Mouse (Mus musculus) left cerebral cortex, adult 9 months (tissue): ENCODE data around the gene Gm43191.
"Not testable (repeated sequence)": the region's sequence is repeated elsewhere in the genome, so short reads cannot be mapped to it uniquely, and the experiment has no call there.

Source experiments
- DNase-seq, 2 experiments: peaks; one replicate each; pipeline ENCODE4 v3.0.0; 2022; ENCODE audit warnings: low spot score in 2 of 2

Gene Gm43191

DNA sequence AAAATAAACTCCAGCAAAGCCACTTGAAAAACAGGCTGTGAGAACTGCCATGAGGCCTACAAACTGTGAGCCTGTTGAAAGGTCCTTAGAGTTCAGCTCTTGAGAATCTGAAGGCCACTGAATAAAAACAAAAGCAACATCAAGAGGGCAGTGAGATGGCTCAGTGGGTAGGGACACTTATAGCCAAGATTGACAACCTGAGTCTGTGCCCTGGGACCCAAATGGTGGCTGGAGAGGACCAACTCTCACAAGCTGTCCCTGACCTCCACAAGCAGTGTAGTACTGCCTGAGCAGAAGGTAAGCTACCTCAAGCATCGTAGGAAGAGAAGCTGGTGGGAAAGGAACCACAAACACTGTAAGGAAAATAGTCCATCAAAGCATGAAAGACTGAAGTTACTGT lies at the start of gene Gm43191:
Gene Gm43191 (minus strand): TSS at position 101 of the 400 bp plus-strand sequence.
- DNase-seq = no peak

DNA sequence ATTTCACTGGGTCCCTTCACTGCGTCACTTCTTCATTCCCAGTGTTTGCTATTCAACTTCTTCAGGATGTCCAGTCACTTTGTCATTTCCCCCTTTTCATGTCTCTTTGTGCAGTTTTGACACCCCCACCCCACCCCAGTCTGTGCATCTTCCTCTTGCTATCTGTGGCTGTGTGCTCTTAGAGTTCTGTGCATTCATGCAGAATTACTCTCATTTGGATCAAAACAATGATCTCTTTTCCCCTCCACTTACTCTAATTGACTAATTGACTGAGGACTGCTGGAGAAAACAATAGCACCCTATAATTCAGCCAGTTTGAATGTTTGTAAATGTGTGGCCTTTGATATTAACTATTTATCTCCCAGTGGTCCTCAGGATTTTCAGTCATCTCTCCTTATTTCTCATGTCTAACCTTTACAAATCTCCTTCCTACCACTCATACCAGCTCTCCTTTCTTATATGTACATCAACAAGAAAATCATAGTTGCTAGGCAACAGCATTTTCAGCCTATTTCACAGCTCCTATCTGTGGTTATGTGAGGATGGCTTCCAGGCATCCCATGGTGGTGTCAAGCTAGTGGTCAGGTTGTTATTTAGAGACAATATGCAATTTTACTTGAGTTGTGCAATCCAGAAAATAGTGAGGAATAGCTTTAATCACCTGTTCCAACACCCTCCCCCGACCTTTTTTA lies 48.6 kb upstream of the Gm43191 start:
- DNase-seq = no peak

DNA sequence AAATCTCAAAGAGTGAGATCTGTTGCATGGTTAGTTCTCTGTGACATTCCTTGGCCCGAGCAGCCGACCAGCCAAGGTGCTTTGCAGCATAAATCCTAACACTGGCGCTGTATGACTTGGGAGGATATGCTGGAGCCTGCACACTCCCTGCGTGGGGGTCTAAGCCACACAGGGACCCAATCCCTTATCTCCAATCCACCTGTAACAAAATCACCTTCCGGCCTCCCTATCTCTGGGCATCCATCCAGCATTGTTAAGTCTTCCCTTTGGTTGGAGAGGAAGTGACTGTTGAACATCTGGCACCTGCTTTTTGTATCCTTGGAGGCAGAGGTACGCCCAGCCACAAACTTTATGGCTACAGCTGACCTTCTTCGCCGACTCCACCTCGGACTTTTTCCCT lies 45.7 kb upstream of the Gm43191 start:
- no peak for DNase-seq

DNA sequence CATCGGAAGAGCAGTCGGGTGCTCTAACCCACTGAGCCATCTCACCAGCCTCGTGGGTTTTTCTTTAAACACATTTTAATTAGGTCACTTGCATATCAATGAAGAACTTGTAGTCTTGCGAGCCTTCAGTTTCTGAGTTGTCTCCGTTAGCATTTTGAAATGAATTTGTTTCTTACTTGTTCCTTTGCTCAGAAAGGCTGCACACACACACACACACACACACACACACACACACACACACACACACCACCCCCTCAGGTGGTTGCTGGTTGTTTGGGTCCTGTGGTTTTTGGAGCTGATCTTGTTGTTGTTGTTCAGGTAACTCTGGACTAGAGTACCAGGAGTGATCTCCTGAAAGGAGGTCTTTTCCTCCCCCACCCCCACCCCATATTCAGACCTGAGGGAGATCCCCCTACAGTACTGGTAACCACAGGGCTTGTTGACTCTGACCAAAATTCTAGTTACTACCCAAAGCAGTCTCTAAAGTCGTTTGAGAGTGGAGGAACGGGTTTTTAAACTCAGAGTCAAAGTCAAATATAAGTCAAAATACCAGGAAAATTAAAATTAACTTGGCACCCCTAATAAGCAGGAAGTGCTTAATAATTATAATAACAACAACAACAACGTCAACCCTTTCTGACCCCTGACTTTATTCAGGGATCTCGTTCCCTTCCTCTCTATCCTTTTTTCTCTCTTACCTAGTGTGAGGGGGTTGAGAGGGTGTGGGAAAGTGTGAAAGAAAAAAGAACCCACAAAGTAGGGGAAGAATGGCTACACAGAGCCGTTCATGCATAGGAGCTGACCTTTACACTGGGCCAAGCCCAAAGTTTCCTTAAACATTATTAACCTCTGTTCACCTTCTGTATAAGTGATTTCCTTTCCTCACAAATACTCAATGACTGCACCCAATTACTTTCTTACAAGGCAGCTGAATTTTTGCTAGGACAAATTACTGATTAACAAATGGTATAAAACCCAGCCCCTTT lies 42.7 kb upstream of the Gm43191 start:
- no peak for DNase-seq

DNA sequence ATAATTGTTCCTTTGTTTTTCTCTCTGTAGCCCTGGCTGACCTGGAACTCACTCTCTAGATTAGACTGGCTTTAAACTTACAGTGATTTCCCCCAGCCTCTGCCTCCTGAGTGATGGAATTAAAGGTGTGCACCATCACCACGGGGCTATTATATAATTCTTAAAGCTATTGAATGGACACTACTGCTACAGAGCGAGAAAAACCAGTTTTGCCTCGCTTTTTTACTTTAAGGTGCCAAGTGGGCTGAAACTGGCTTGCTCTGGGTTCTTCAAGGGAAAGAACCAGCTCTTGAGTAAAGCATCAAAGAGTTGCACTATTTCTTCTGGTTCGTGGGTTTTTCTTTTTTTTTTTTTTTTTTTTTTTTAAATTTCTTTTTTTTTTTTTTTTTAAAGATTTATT lies 41.9 kb upstream of the Gm43191 start:
- no peak for DNase-seq

DNA sequence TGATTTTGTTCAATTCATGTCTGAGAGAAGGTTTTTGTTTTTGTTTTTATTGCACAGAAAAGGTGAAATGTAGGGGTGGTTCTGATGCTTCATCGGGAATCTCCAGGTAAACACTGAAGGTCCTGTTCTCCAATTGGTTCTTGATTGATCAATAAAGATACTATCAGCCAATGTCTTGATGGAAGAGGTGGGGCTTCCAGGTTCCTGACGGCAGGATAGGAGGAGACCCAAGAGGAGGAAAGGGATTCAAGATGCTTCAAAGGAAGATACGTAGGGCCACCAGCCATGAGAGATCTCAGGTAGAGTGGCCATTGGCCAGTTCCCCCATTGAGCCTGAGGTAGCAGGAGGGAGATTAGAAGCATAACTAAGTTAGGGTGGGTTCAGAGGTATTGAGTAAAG lies 37.9 kb upstream of the Gm43191 start:
- no peak for DNase-seq

DNA sequence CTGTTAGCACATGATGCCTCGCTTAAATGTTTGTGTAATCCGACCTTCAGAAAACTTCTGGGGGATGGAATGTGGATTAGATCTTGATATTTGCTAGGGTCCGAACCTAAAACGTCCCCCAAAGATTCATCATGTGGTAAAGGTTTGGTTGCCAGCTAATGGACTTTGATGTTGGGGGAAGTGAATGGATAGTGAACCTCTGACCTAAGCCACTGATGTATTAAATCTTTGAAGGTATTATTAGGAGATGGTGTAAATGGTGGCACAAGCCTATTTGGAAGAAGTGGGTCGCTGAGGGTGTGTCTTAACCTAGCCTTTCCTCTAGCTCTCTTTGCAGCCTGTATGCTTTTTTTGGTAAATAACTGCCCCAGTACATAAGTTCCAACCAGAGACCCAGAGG lies 32.0 kb upstream of the Gm43191 start:
- no peak for DNase-seq

DNA sequence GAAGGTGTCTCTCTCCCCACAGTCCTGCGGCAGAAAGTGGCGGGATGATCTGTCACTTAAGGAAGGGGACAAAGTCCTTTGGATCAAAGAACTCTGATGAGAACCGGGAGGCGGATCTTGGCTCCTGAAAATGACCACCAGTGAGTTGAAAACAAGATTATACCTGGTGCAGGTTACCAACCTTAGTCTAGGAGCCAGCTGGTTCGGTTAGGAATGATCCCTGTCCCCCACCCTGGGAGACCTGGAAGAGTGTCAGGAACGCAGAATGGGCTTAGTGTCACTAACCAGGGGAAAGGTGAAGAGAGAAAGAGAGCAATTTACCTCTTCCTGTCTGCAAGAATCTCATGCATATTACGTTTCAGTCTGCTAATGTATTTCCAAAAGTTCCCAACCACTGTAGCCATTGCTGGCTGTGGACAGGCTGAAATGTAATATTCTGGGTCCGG lies 31.4 kb upstream of the Gm43191 start, which contains the start of gene Slc35a3:
Gene Slc35a3 (minus strand): TSS at position 396 of the 446 bp plus-strand sequence.
- DNase-seq = no peak

DNA sequence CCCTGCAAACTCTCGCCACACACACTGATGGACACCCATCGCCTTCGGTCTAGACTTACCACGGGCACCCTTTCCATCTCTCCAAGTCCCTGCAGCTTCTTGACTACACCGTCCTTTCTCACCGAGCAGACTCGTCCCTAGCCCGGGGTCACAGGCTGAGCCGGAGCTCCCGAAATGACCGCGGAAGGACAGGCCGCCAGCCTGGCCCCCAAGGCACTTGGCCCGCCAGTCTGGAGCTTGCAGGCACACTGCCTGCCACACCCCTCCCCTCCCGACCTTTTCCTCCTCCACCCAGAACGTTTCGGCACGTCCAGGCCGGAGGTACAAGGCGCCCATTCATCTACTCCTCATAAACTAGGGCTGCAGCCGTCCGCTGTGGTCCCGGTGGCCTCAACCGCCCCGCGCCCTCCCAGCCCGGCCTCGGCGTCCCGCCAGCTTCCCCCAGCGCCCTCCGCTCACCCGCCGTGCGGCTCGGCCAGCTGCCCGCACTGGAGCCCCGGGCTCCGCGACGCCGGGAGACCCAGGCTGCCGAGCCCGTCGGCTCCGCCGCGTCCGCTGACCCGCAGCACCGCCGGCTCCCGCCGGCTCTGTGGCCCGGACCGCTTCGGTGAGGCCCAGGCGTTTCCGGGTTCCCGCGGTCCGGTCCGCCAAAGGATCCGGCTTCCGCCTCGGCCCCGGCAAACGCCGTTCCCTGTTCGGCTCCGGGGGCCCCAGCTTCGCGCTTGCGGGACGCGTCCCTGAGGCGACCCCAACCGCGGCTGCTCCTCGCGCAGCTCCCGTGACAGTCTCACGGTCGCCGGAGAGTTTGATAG lies 30.8 kb upstream of the Gm43191 start:
- peak; percentile 39 to 67 for DNase-seq

DNA sequence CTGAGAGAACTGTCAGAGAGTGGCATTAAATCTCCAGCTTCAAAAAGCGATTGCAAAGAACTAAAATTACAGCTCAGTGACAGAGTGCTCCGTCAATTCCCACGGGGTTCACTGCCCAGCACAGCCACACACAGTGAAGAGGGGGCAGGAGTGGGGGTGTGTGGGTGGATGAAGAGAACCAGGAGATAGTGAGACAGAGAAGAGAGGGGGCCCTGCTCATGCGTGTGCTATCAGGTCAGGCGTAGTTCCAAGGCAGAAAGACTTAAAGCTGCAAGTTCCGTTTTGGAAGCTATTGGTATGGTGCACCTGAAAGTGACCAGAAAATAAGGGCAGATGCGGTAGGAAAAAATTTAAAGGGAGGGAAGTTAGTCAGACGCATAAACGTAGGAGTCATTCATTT lies 29.9 kb upstream of the Gm43191 start:
- no peak for DNase-seq

DNA sequence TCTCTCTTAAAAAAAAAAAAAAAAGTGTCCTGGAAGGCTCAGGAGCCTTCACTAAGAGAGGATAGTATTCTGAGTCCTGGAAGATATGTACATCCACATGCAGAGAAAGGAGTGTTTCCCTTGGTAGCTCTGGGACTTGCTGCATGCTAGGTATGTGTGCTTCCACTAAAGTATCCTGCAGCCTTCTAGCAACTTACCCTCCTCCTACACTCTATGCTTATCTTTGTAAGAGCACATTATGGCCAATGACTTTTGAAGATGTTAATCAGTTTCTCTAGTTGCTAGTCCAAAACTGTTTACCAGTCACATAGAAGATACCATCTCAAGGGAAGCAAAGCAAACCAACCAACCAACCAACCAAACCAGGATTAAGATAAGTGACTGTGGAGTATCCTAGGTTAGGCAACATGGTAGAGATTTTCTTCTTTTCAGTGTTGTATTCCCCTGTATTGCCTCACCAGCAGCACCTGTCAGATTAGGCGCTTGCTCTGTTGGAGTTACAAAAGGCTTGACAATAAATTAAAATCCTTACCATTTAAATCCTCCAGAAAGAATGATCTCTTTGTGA lies 24.7 kb upstream of the Gm43191 start:
- no peak for DNase-seq

DNA sequence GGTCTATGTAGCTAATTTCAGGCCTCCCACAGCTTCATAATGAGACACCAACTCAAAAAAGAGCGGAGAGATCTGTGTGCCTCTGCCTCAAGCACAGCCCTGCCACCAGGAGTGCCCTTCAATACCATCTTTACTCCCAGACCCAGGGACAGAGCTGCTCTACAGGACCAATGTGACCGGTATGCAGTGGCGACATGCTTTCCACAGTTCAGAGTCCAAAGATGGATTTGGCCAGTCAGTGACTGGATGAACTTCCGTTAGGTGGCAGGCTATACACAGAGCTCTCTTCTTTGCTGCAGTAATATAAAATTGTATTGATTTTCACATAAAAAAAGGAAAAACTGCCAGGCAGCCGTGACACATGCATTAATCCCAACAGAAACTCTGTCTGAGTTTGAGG lies 22.8 kb upstream of the Gm43191 start:
- no peak for DNase-seq

DNA sequence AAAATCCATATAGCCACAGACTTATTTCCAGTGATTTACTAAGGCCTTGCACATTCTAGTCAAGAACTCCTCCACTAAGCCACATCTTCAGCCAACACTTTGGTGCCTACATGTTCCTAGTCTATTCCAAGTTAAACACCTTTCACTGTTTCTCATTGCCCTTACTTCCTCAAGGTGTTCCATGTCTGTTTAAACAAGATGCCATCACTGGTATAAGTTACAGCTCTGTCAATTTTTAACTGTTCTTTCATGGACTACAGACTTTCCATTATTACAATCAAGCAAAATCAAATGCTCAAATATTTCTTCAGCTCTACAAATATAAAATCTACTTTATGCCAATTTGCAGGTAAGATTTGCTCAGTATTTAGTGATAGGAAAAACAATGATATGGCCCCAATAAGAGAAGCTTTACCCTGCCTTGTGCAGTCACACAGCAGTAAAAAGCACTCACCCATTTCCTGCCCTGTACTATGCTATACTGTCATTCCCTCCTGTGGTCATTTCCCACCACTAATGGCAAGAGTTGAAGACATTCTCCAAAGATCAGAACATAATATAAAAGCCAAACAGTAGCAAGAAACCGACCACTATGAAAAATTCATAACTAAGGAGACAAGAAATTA lies 21.7 kb upstream of the Gm43191 start:
- no peak for DNase-seq

DNA sequence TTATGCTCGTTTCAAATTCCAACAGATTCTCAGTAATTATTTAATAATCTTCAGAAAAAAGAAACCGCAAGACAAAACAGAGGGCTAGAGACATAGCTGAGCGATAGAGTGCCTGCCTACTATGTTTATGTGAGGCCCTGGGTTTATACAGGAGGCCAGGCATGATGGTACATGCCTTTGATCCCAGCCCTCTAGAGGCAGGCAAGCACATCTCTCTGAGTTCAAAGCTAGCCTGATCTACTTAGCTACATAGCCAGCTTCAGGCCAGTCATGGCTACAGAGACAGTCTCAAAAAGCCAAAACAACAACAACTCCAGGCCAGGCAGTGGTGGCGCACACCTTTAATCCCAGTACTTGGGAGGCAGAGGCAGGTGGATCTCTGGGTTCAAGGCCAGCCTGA lies 20.5 kb upstream of the Gm43191 start:
- no peak for DNase-seq

DNA sequence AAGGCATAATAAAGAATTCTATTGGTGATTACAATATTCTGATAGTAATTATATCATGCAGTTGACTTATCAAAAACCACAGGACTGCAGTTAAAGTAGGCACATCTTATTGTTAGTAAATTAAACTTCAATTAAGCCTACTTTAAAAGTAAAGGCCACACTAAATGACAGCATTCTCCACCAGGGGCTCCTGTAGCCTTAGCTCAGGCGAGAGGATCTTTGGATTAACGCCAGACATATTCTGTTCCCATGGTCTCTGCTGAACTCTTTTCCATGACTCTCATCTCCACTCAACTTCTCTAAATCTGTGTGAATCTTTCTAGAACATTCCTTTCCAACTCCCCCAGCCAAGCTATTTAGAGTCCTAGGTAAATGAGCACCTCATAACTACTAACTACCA lies 17.7 kb upstream of the Gm43191 start:
- no peak for DNase-seq

DNA sequence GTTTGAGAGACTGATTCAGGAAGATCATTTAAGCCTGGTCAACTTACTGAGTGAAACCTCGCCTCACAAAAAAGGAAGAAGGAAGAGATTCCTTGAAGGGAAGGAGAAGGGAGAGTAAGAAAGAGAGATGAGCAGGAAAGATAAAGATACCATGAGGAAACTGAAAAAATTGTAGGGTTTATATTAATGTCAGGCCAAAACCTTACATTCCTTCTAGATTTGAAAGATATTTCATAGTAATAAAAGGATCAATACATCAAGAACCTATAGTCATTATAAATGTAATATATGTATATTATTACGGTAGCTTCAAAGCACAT lies 14.6 kb upstream of the Gm43191 start:
- DNase-seq = no peak

DNA sequence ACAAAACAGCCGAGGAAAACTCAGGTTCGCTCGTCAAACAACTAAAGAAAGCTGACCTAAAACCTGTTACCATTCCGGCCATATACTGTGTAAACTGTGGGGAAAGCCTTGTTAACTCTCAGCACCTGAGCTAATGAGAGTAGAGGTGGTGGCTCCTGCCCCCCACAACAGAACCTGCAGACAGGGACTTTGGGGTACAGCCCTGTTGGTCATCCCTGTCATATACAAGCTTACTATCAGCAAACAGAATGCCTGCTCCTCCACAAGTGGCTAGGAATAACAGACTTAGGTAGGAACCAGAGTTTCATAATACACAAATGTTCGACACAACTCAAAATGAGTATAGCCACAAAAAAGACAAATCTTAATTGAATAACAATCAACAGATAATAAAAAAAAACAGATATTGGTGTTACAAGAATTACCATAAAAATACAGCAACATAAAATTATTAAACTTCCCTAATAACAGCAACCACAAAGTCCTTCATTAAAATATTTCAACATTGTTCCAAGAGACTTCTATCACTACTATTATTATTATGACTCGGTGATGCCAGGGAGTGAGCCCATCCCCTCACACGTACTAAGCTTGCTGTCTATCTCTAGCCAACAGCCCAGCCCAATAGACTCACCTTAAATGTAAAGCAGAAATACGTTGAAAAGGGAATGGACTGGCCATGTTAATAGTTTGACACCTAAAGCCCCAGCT lies 14.1 kb upstream of the Gm43191 start:
- no peak for DNase-seq

DNA sequence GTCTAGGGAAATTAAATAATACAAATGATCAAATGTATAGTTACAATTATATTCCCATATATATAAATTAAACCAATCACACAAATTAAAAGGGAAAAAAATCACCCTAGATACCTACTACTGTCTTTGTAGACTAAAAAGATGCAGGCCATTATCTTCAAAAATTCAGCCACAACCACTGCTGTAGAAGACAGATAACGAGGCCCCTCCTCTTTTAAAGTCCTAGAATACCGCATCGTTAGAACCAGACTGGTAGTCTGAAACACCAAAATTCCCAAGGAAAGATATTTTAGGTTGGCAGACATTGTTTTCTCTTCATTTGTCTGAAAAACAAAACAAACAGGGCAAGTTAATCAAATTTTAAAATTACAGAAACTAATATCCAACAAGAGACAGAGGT lies 13.3 kb upstream of the Gm43191 start:
- no peak for DNase-seq

DNA sequence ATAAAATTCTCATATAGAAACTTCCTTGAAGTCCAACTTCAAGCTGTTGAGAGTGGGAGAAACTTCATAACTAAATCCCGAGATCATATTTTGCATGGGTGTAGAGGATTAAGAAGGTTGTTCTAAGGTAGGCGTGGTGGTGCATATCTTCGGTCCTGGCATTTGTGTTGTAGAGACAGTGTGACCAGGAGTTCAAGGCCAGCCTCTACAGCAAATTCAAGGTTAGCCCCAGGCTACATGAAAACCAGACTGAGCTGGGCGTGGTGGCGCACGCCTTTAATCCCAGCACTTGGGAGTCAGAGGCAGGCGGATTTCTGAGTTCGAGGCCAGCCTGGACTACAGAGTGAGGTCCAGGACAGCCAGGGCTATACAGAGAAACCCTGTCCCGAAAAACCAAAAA lies 16.8 kb downstream of the Gm43191 start:
- not testable (repeated sequence) for DNase-seq

DNA sequence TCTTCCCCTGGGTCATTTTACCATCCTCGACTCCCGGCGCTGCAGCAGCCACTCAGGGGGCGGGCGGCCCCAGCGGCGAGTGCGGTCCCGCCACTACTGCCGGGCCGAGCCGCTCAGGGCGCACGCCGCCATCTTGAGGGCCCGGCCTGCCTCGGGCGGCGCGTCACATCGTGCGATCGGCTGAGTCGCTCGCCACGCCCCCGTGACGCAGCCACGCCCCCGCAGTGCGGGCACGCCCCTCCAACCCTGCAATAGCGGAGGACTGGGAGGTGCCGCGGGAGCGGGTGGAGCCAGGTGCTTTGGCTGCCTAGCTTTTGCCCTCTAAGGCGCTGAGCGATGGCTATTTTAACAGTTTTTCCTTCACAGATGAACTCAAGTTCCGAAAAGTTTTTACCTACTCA lies 18.6 kb downstream of the Gm43191 start, which contains the start of gene Mfsd14a:
Gene Mfsd14a (minus strand): TSS at position 215 of the 401 bp plus-strand sequence.
- DNase-seq = peak; percentile 88 to 97
